Mouse (Mus musculus): ENCODE data around the gene Ptma. TPM values are rescaled to one million over a fixed set of nuclear protein-coding genes. Genes with fewer than 3 reads are reported as not detected.
"Not testable (repeated sequence)": the region's sequence is repeated elsewhere in the genome, so short reads cannot be mapped to it uniquely, and the experiment has no call there.

Ptma gene
- polyA plus RNA-seq, 1 experiment: 713 TPM

- 83% methylated on average over 9 of the region's 9 CpGs for WGBS
- no peak for DNase-seq (ENCODE audit: low read depth, low spot score)
Measured at GRCm38 (mm10) chr1:86510676-86511441, 15.7 kb upstream of the Ptma start.

- DNase-seq (ENCODE audit: low read depth, low spot score): no peak
- 74% methylated on average over 4 of the region's 4 CpGs for WGBS
Measured at GRCm38 (mm10) chr1:86512154-86512720, 14.3 kb upstream of the Ptma start.

GRCm38 (mm10) chr1:86513031-86513430, 13.5 kb upstream of the Ptma start:
- 47% methylated on average over 1 of the region's 1 CpGs for WGBS
- not testable (repeated sequence) for DNase-seq (ENCODE audit: low read depth, low spot score)

- WGBS: 51% methylated on average over 6 of the region's 6 CpGs
- DNase-seq (ENCODE audit: low read depth, low spot score): no peak
Measured at GRCm38 (mm10) chr1:86515715-86516410, 10.7 kb upstream of the Ptma start.

GRCm38 (mm10) chr1:86517076-86517475, 9.4 kb upstream of the Ptma start:
- no peak for DNase-seq (ENCODE audit: low read depth, low spot score)
- WGBS: 77% methylated on average over 3 of the region's 3 CpGs

GRCm38 (mm10) chr1:86520361-86520760, 6.2 kb upstream of the Ptma start:
- DNase-seq (ENCODE audit: low read depth, low spot score): no peak
- 50% methylated on average over 7 of the region's 7 CpGs for WGBS

GRCm38 (mm10) chr1:86522286-86522871, 4.1 kb upstream of the Ptma start:
- DNase-seq (ENCODE audit: low read depth, low spot score): no peak
- WGBS: 65% methylated on average over 7 of the region's 7 CpGs

- DNase-seq (ENCODE audit: low read depth, low spot score): no peak
- WGBS: 89% methylated on average over 8 of the region's 8 CpGs
Measured at GRCm38 (mm10) chr1:86523776-86524618, 2.5 kb upstream of the Ptma start.

- DNase-seq (ENCODE audit: low read depth, low spot score): peak; percentile 99
- 2% methylated on average over 53 of the region's 53 CpGs for WGBS
Measured at GRCm38 (mm10) chr1:86524619-86525498, 1.7 kb upstream of the Ptma start.

GRCm38 (mm10) chr1:86525499-86526115, 919 bp upstream of the Ptma start:
- DNase-seq (ENCODE audit: low read depth, low spot score): no peak
- WGBS: under 1% methylated on average over 43 of the region's 44 CpGs

GRCm38 (mm10) chr1:86526789-86527598, 468 bp downstream of the Ptma start:
- under 1% methylated on average over 111 of the region's 111 CpGs for WGBS
- no peak for DNase-seq (ENCODE audit: low read depth, low spot score)

GRCm38 (mm10) chr1:86527599-86528486, 1.3 kb downstream of the Ptma start:
- no peak for DNase-seq (ENCODE audit: low read depth, low spot score)
- WGBS: under 1% methylated on average over 89 of the region's 89 CpGs

GRCm38 (mm10) chr1:86528571-86529180, 2.1 kb downstream of the Ptma start:
- under 1% methylated on average over 15 of the region's 15 CpGs for WGBS
- no peak for DNase-seq (ENCODE audit: low read depth, low spot score)

GRCm38 (mm10) chr1:86529590-86529989, 3.1 kb downstream of the Ptma start:
- no peak for DNase-seq (ENCODE audit: low read depth, low spot score)
- WGBS: 14% methylated on average over 4 of the region's 4 CpGs

- DNase-seq (ENCODE audit: low read depth, low spot score): no peak
- 25% methylated on average over 4 of the region's 4 CpGs for WGBS
Measured at GRCm38 (mm10) chr1:86530871-86531546, 4.5 kb downstream of the Ptma start.

Data from large intestine, adult 2 months (tissue).